In genomic region chr13:33004414-33005105, GRCm38 (mm10) we compare ENCODE assay signal across 8 mouse cellular contexts. TPM values are rescaled to one million over a fixed set of nuclear protein-coding genes. Genes with fewer than 3 reads are reported as not detected.
DNase-seq lines count a peak whose midpoint lies in the region; ATAC-seq lines count a peak whose summit lies in the region.

No protein-coding gene starts in this region.

- DNase-seq in MEL-GATA-1-ER (ENCODE audit: extremely low read depth, low read depth): peak; percentile 91
- DNase-seq in cerebellum, adult 9-10 months: peak; percentile 81
- DNase-seq in frontal cortex, adult 2 months (ENCODE audit: extremely low spot score in 1 of 2, low spot score in 1 of 2): peak; percentile 68 to 83
- peak; percentile 66 for DNase-seq in hindbrain, embryonic 11.5 days (ENCODE audit: low spot score)
- DNase-seq in layer of hippocampus, postnatal 10 days (ENCODE audit: low spot score in 2 of 2): peak; percentile 80 to 84
- peak; percentile 94 for DNase-seq in lung, postnatal 10 days
- DNase-seq in ovary, postnatal 36 days (ENCODE audit: low spot score): peak; percentile 89
- DNase-seq in thymus, postnatal 25 days: peak; percentile 81

- H3K9ac ChIP-seq in hindbrain, embryonic 11.5 days (ENCODE audit: low read depth, low read length): no peak overlapping the region

- 0 out of 2 replicates have a peak overlapping the region, but pooled peaks have one; percentile 20 for H3K4me2 ChIP-seq in hindbrain, embryonic 11.5 days (replicated peaks; ENCODE audit: low read depth, low read length)

- 25% methylated on average over 12 of the region's 12 CpGs for WGBS in hindbrain, embryonic 11.5 days

- H3K27ac ChIP-seq in hindbrain, embryonic 11.5 days (ENCODE audit: low read depth, low read length): no peak overlapping the region

- no peaks in the 10 kb centered on the region for H3K9me3 ChIP-seq in hindbrain, embryonic 11.5 days (ENCODE audit: control insufficient read depth, low read length)

- no peaks in the 10 kb centered on the region for H3K36me3 ChIP-seq in hindbrain, embryonic 11.5 days (ENCODE audit: control insufficient read depth, insufficient read depth, low read length)

- ATAC-seq in hindbrain, embryonic 11.5 days (ENCODE audit: low FRiP score): peak; percentile 84

- H3K27me3 ChIP-seq in hindbrain, embryonic 11.5 days (ENCODE audit: control insufficient read depth, insufficient read depth, low read length): no peaks in the 10 kb centered on the region

- no peak overlapping the region for H3K4me3 ChIP-seq in hindbrain, embryonic 11.5 days (ENCODE audit: low read depth, low read length)

- no peaks in the 10 kb centered on the region for H3K4me1 ChIP-seq in hindbrain, embryonic 11.5 days (replicated peaks; ENCODE audit: control insufficient read depth, insufficient read depth, low read length)

RNA-seq across cellular contexts. Expression of gene Serpinb9, which starts 1.5 kb away (rescaled TPM):
- 5.6 and 6.4 TPM in 2 replicates for polyA plus RNA-seq in frontal cortex, adult 2 months (2012; rRNA removed)
- 1.1 and 2.2 TPM in 2 replicates for polyA plus RNA-seq in hindbrain, embryonic 11.5 days (2014; fragmentation: Nextera tagmentation; extraction: Ambion mirVana)
- 1 to 10 TPM; 5.4 to 6.3 TPM for total RNA-seq in layer of hippocampus, postnatal 10 days (2021)

RNA-seq across cellular contexts. Expression of gene Serpinb9b, which starts 22.7 kb away (rescaled TPM):
- 0.20 and 0.42 TPM in 2 replicates for polyA plus RNA-seq in frontal cortex, adult 2 months (2012; rRNA removed)
- polyA plus RNA-seq in hindbrain, embryonic 11.5 days (2014; fragmentation: Nextera tagmentation; extraction: Ambion mirVana): 0.08 and 0.14 TPM in 2 replicates
- not detected for total RNA-seq in layer of hippocampus, postnatal 10 days (2021)

RNA-seq across cellular contexts. Expression of gene Serpinb6b, which starts 39.6 kb away (rescaled TPM):
- polyA plus RNA-seq in frontal cortex, adult 2 months (2012; rRNA removed): 2.1 and 2.3 TPM in 2 replicates
- polyA plus RNA-seq in hindbrain, embryonic 11.5 days (2014; fragmentation: Nextera tagmentation; extraction: Ambion mirVana): 0.75 and 0.76 TPM in 2 replicates
- total RNA-seq in layer of hippocampus, postnatal 10 days (2021): 1 to 10 TPM; 2.6 to 2.9 TPM
